Mouse (Mus musculus) neural tube, embryonic 12.5 days (tissue): ENCODE measurements around the gene Gm4969. TPM values are rescaled to one million over a fixed set of nuclear protein-coding genes. Genes with fewer than 3 reads are reported as not detected.

ENCODE experiments used
- ATAC-seq: fragments of 200-750 bp; cut with Nextera tagmentation; 2 replicates; pipeline ENCODE4 v1.8.0; 2017; ENCODE audit warnings: low read depth, mild to moderate bottlenecking, moderate TSS enrichment, moderate library complexity; ENCODE audit not compliant: low FRiP score
- H3K27ac ChIP-seq: fragments of 300-500 bp; sonication (generic); 2 replicates; pipeline ENCODE4 v1.5.1; 2016
- H3K27me3 ChIP-seq: fragments of 300-500 bp; sonication (generic); replicated peaks from 2 replicates; pipeline ENCODE4 v1.6.1; 2016; ENCODE audit warnings: mild to moderate bottlenecking
- H3K36me3 ChIP-seq: fragments of 300-500 bp; sonication (generic); 2 replicates; pipeline ENCODE4 v1.6.1; 2016; ENCODE audit warnings: mild to moderate bottlenecking
- H3K4me1 ChIP-seq: fragments of 300-500 bp; sonication (generic); 2 replicates; pipeline ENCODE4 v1.6.1; 2016
- H3K4me2 ChIP-seq: fragments of 300-500 bp; sonication (generic); replicated peaks from 2 replicates; pipeline ENCODE4 v1.6.1; 2016; ENCODE audit warnings: mild to moderate bottlenecking
- H3K4me3 ChIP-seq: fragments of 300-500 bp; sonication (generic); 2 replicates; pipeline ENCODE4 v1.5.1; 2016
- H3K9ac ChIP-seq: fragments of 300-500 bp; sonication (generic); 2 replicates; pipeline ENCODE4 v1.6.1; 2016; ENCODE audit warnings: mild to moderate bottlenecking
- H3K9me3 ChIP-seq: fragments of 300-500 bp; sonication (generic); 2 replicates; pipeline ENCODE4 v1.6.1; 2016; ENCODE audit warnings: mild to moderate bottlenecking
- WGBS: fragments of 180-500 bp; shearing (Covaris S2); methylation state at CpG from one replicate; pipeline ENCODE4 v1.1.7; 2016; 5-methylcytosine and 5-hydroxymethylcytosine counted together
- polyA plus RNA-seq: library from polyadenylated mRNA; unstranded; fragments of >200 nt; fragmentation: Nextera tagmentation; extraction: Ambion mirVana; gene quantifications from 2 replicates; pipeline ENCODE4 v1.2.1, GENCODE M21; 2016

The Gm4969 gene
- polyA plus RNA-seq = 1.0 and 1.1 TPM in 2 replicates

- Histone ChIP-seq H3K4me3 (peak within 1 kb of the TSS; percentile 26; the same call in 1 of the 2 replicates), H3K27me3 (0 out of 2 replicates have a peak, but pooled peaks cover 5% of the 10 kb centered on the region), H3K9ac (no peak within 1 kb of the TSS), H3K4me1 (peaks cover 18% of the 10 kb centered on the region), H3K4me2 (peak within 1 kb of the TSS; percentile 51), H3K36me3 (no peaks in the 10 kb centered on the region), H3K9me3 (peaks cover 4% of the 10 kb centered on the region; the same call in 1 of the 2 replicates), H3K27ac (no peak within 1 kb of the TSS)
- peak; percentile 26; the same call in 1 of the 2 replicates for ATAC-seq
- WGBS = 22% methylated on average over 64 of the region's 64 CpGs
These were observed at the start of gene Gm4969 for GRCm38 (mm10) chr7:19118028-19118771. TSS of gene Gm4969 (minus strand) at chr7:19118368.

- no peak overlapping the region for H3K27ac ChIP-seq
- no peak for ATAC-seq
- peaks cover 28% of the 10 kb centered on the region for H3K27me3 ChIP-seq
- H3K36me3 ChIP-seq = no peaks in the 10 kb centered on the region
- H3K9ac ChIP-seq = no peak overlapping the region
- H3K4me2 ChIP-seq = no peak overlapping the region
- H3K4me3 ChIP-seq = no peak overlapping the region
- WGBS = 87% methylated on average over 3 of the region's 3 CpGs
- H3K4me1 ChIP-seq = peaks cover 25% of the 10 kb centered on the region
- H3K9me3 ChIP-seq = no peaks in the 10 kb centered on the region
These were observed 48.8 kb upstream of the Gm4969 start for GRCm38 (mm10) chr7:19166990-19167389.

DNA sequence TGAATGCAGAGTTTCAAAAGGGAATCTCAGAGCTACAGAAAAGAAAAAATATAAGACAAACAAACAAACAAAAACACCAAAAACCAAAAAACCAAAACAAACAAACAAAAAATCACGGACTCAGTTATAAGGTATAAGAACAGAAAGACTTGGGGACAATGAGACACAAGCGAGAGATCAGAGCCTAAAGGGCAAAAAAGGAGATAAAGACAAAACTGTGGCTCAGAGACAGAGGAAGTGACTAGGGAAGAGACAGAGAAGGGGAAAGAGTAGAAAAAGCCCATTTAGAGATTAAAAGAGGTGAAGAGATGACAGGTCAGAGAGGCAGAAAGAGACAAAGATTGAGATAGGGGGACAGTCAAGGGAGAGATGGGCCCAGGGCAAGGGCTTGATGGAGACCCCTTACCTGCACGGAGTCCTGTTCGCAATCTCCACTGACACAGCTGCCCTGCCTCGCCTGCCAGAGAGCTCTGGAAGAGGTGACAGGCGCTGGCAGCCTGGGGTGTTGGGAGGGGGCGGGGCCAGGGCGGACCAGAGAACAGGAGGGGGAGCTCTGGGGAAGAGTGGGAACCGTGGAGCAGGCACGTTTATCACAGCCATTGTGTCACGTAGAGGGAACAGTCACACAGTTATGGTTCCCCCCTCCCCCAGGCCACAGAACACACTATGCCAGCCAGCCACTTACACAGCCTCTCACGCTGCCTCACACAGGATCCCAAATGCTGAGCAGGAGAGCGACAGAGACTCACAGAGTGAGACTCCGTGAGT is 47.7 kb upstream of the Gm4969 start, which contains the start of gene Gipr:
Gene Gipr, minus strand, starts transcription at position 472 of the 768 bp plus-strand sequence.
- Histone ChIP-seq H3K27ac (no peak within 1 kb of the TSS), H3K36me3 (no peaks in the 10 kb centered on the region), H3K9ac (no peak within 1 kb of the TSS), H3K4me2 (peak within 1 kb of the TSS; percentile 48), H3K4me1 (peaks cover 19% of the 10 kb centered on the region), H3K27me3 (peaks cover 28% of the 10 kb centered on the region), H3K9me3 (no peaks in the 10 kb centered on the region), H3K4me3 (no peak within 1 kb of the TSS)
- 13% methylated on average over 14 of the region's 14 CpGs for WGBS
- peak; percentile 36; the same call in 1 of the 2 replicates for ATAC-seq

DNA sequence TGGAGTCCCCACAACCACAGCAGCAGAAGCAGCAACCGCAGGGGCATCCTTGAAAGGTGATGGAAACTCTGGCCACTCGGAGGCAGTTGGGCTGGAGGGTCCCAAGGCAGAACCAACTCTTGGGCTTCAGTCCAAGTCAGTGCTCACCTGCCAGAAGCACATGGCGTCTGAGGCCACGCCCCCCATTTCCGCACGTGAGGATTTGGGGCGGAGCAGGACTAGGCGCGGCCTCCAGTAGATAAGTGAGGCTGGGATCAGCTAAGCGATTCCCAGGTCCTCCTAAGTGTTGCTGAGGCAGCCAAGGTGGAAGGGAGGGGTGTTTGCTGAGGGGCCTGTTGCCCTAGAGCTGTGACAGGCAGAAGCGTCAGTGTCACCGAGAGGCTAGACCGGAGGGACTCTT is 46.8 kb upstream of the Gm4969 start:
- H3K27ac ChIP-seq = no peak overlapping the region
- no peaks in the 10 kb centered on the region for H3K9me3 ChIP-seq
- H3K4me3 ChIP-seq = no peak overlapping the region
- H3K27me3 ChIP-seq = peaks cover 36% of the 10 kb centered on the region
- H3K9ac ChIP-seq = no peak overlapping the region
- H3K4me1 ChIP-seq = peaks cover 26% of the 10 kb centered on the region
- 5% methylated on average over 13 of the region's 13 CpGs for WGBS
- ATAC-seq = no peak
- H3K4me2 ChIP-seq = peak overlapping the region; percentile 9
- no peaks in the 10 kb centered on the region for H3K36me3 ChIP-seq

- 0% methylated on average over 6 of the region's 6 CpGs for WGBS
- no peaks in the 10 kb centered on the region for H3K9me3 ChIP-seq
- no peak overlapping the region for H3K4me3 ChIP-seq
- H3K27me3 ChIP-seq = peaks cover 44% of the 10 kb centered on the region
- H3K4me2 ChIP-seq = peak overlapping the region; percentile 9
- ATAC-seq = no peak
- H3K4me1 ChIP-seq = peaks cover 32% of the 10 kb centered on the region
- no peaks in the 10 kb centered on the region for H3K36me3 ChIP-seq
- no peak overlapping the region for H3K9ac ChIP-seq
- no peak overlapping the region for H3K27ac ChIP-seq
These were observed 46.0 kb upstream of the Gm4969 start for GRCm38 (mm10) chr7:19164189-19164588.

- Histone ChIP-seq H3K9ac (no peak overlapping the region), H3K27ac (no peak overlapping the region), H3K4me3 (no peak overlapping the region), H3K27me3 (peaks cover 46% of the 10 kb centered on the region), H3K4me1 (peaks cover 32% of the 10 kb centered on the region), H3K4me2 (0 out of 2 replicates have a peak overlapping the region, but pooled peaks have one; percentile 9), H3K9me3 (no peaks in the 10 kb centered on the region), H3K36me3 (no peaks in the 10 kb centered on the region)
- ATAC-seq = no peak
- 24% methylated on average over 12 of the region's 12 CpGs for WGBS
These were observed 45.6 kb upstream of the Gm4969 start for GRCm38 (mm10) chr7:19163752-19164151.

DNA sequence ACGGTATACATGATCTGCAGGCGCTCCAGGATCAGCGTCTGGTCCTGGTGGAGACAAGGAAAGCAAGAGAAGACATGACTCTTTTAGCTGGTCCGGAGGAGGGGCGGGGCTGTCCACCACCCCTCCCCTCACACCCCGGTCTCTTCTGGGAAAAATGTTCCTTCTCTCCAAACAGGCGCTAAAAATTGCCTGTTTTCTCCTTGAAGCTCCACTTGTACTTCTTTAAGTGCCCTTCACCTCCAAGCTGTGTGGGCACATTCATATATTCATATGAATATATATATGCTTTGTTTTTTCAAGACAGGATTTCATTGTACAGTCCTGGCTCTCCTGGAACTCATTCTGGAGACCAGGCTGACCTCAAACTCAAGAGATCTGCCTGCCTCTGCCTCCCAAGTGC is 44.8 kb upstream of the Gm4969 start:
- Histone ChIP-seq H3K9ac (no peak overlapping the region), H3K4me1 (peaks cover 32% of the 10 kb centered on the region), H3K27ac (no peak overlapping the region), H3K27me3 (peaks cover 46% of the 10 kb centered on the region), H3K4me3 (no peak overlapping the region), H3K36me3 (no peaks in the 10 kb centered on the region), H3K4me2 (no peak overlapping the region), H3K9me3 (no peaks in the 10 kb centered on the region)
- no peak for ATAC-seq
- 89% methylated on average over 7 of the region's 7 CpGs for WGBS

- Histone ChIP-seq H3K27me3 (peaks cover 36% of the 10 kb centered on the region), H3K4me2 (peak overlapping the region; percentile 64), H3K9ac (peak overlapping the region; percentile 45), H3K36me3 (no peaks in the 10 kb centered on the region), H3K4me1 (peaks cover 34% of the 10 kb centered on the region), H3K27ac (no peak overlapping the region), H3K4me3 (peak overlapping the region; percentile 33), H3K9me3 (no peaks in the 10 kb centered on the region)
- ATAC-seq = 0 out of 2 replicates have a peak, but pooled peaks have one; percentile 26
- WGBS = 2% methylated on average over 20 of the region's 20 CpGs
These were observed 41.9 kb upstream of the Gm4969 start for GRCm38 (mm10) chr7:19160115-19160514.

DNA sequence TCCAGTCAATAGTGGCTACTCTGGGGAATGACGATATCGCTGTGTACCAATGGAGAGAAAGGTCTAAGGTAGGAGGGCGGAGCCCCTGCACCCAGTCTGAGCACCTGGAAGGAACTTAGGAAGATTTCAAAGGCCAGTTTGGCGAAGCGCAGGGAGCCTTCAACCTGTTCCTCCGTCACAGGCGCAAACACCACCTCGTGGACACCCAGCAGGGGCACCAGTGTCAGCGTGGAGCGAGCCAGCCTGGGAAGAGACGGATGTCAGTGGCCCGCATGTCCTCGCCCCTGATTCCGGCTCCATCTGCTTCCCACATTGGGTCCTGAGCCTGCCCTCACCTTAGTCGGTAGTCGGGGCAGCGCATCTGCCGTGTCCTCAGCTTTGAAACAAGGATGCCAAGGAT is 41.2 kb upstream of the Gm4969 start:
- peaks cover 29% of the 10 kb centered on the region for H3K4me1 ChIP-seq
- no peak overlapping the region for H3K9ac ChIP-seq
- H3K27me3 ChIP-seq = peaks cover 28% of the 10 kb centered on the region
- H3K27ac ChIP-seq = no peak overlapping the region
- peaks cover 7% of the 10 kb centered on the region for H3K36me3 ChIP-seq
- no peak for ATAC-seq
- H3K9me3 ChIP-seq = no peaks in the 10 kb centered on the region
- WGBS = 12% methylated on average over 18 of the region's 18 CpGs
- H3K4me3 ChIP-seq = no peak overlapping the region
- peak overlapping the region; percentile 64 for H3K4me2 ChIP-seq

DNA sequence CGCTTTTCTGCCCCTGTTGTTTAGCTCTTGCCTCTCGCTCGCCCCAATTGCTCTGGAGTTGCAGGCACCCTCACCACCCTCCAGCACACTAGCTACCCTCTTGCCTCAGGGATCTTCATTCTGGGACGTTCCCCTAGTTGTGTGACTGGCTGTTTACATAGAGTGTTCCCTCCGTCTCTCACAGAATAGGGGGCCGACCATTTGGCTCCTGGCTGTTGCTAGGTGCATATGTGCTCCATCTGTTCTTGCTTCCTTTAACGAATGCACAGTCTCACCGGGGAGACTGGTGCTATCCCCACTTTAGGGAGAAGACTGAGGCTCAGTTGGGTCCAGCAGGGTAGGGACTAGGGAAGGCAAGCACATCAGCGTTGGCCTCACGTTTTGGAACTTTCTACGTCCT is 40.4 kb upstream of the Gm4969 start:
- Histone ChIP-seq H3K4me1 (peaks cover 22% of the 10 kb centered on the region), H3K4me3 (no peak overlapping the region), H3K9ac (no peak overlapping the region), H3K4me2 (no peak overlapping the region), H3K27me3 (peaks cover 21% of the 10 kb centered on the region), H3K27ac (no peak overlapping the region), H3K9me3 (no peaks in the 10 kb centered on the region), H3K36me3 (peaks cover 14% of the 10 kb centered on the region)
- no peak for ATAC-seq
- 66% methylated on average over 11 of the region's 11 CpGs for WGBS

- H3K4me1 ChIP-seq = peaks cover 22% of the 10 kb centered on the region
- peak overlapping the region; percentile 15; the same call in 1 of the 2 replicates for H3K4me3 ChIP-seq
- peak overlapping the region; percentile 44; the same call in 1 of the 2 replicates for H3K9ac ChIP-seq
- H3K27me3 ChIP-seq = peaks cover 18% of the 10 kb centered on the region
- WGBS = 7% methylated on average over 30 of the region's 30 CpGs
- peaks cover 27% of the 10 kb centered on the region for H3K36me3 ChIP-seq
- no peak overlapping the region for H3K27ac ChIP-seq
- peak overlapping the region; percentile 51 for H3K4me2 ChIP-seq
- H3K9me3 ChIP-seq = no peaks in the 10 kb centered on the region
- ATAC-seq = peak; percentile 87
These were observed 39.1 kb upstream of the Gm4969 start for GRCm38 (mm10) chr7:19157160-19157800.
